Mouse (Mus musculus) forebrain, embryonic 11.5 days (tissue): ENCODE results near the gene Camk1. TPM values are rescaled to one million over a fixed set of nuclear protein-coding genes. Genes with fewer than 3 reads are reported as not detected.
A peak's percentile ranks its signal among the peaks of the same experiment; 100 is the strongest.

Source experiments
- ATAC-seq: fragments of 200-750 bp; cut with Nextera tagmentation; replicated peaks from 2 replicates; pipeline ENCODE4 v1.8.0; 2017; ENCODE audit warnings: moderate TSS enrichment; ENCODE audit not compliant: low FRiP score
- DNase-seq: peaks from one replicate; pipeline ENCODE4 v3.0.0-alpha.2; 2017; ENCODE audit warnings: low spot score
- H3K27ac ChIP-seq: fragments of 300-500 bp; sonication (generic); 2 replicates; pipeline ENCODE4 v1.5.1; 2014; ENCODE audit warnings: low read depth, low read length
- H3K27me3 ChIP-seq: fragments of 300-500 bp; sonication (generic); 2 replicates; pipeline ENCODE4 v1.6.1; 2014; ENCODE audit warnings: mild to moderate bottlenecking, low read length, mixed read lengths; ENCODE audit not compliant: control insufficient read depth, insufficient read depth
- H3K36me3 ChIP-seq: fragments of 300-500 bp; sonication (generic); 2 replicates; pipeline ENCODE4 v1.6.1; 2014; ENCODE audit warnings: mild to moderate bottlenecking, low read length, moderate library complexity, mixed read lengths; ENCODE audit not compliant: control insufficient read depth, insufficient read depth
- H3K4me1 ChIP-seq: fragments of 300-500 bp; sonication (generic); replicated peaks from 2 replicates; pipeline ENCODE4 v1.6.1; 2014; ENCODE audit warnings: low read length, mixed read lengths; ENCODE audit not compliant: control insufficient read depth, insufficient read depth
- H3K4me2 ChIP-seq: fragments of 300-500 bp; sonication (generic); 2 replicates; pipeline ENCODE4 v1.6.1; 2014; ENCODE audit warnings: low read depth, mild to moderate bottlenecking, low read length, moderate library complexity, mixed read lengths; ENCODE audit not compliant: severe bottlenecking
- H3K4me3 ChIP-seq: fragments of 300-500 bp; sonication (generic); 2 replicates; pipeline ENCODE4 v1.5.1; 2014; ENCODE audit warnings: low read depth, low read length
- H3K9ac ChIP-seq: fragments of 300-500 bp; sonication (generic); 2 replicates; pipeline ENCODE4 v1.6.1; 2014; ENCODE audit warnings: low read length
- H3K9me3 ChIP-seq: fragments of 300-500 bp; sonication (generic); 2 replicates; pipeline ENCODE4 v1.6.1; 2016; ENCODE audit warnings: low read length, mixed read lengths; ENCODE audit not compliant: control insufficient read depth
- WGBS: fragments of 180-500 bp; shearing (Covaris S2); extraction: QIAGEN DNeasy Blood & Tissue Kit; methylation state at CpG from one replicate; pipeline ENCODE4 v1.1.7; 2014; 5-methylcytosine and 5-hydroxymethylcytosine counted together
- polyA plus RNA-seq: library from polyadenylated mRNA; unstranded; fragments of >200 nt; fragmentation: Nextera tagmentation; extraction: Ambion mirVana; gene quantifications from 2 replicates; pipeline ENCODE4 v1.2.1, GENCODE M21; 2014

Gene Camk1
- polyA plus RNA-seq, 1 experiment from 2014 or later: 47.8 TPM

DNA sequence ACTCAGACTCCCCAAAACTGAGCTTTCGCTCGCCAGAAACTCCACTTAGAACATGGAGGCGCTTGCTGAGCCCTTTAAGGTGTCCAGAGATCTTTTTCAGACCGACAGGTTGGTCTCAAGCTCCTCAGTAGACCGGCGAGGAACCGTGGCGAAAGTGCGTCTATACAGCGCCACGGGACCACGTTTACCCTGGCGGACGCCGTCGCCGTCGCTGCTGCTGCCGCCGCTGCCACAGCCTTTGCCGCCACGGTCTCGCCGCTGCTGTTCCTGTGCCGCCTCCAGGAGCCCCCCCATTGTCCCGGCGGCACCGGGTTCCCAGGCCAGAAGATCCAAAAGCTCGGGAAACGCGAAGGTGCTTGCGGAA lies 36.8 kb downstream of the Camk1 start, which contains the start of gene Brpf1:
Gene Brpf1, plus strand, starts transcription at position 152 of the 364 bp plus-strand sequence.
- Histone ChIP-seq H3K4me1 (peaks cover 6% of the 10 kb centered on the region; the same call in 1 of the 2 replicates), H3K9me3 (no peaks in the 10 kb centered on the region), H3K27me3 (no peaks in the 10 kb centered on the region), H3K4me3 (peak within 1 kb of the TSS; percentile 98), H3K9ac (peak within 1 kb of the TSS; percentile 94), H3K27ac (peak within 1 kb of the TSS; percentile 97), H3K36me3 (no peaks in the 10 kb centered on the region; the same call in 1 of the 2 replicates), H3K4me2 (peak within 1 kb of the TSS; percentile 99)
- DNase-seq (peak; percentile 89), ATAC-seq (peak; percentile 69)
- under 1% methylated on average over 32 of the region's 32 CpGs for WGBS

DNA sequence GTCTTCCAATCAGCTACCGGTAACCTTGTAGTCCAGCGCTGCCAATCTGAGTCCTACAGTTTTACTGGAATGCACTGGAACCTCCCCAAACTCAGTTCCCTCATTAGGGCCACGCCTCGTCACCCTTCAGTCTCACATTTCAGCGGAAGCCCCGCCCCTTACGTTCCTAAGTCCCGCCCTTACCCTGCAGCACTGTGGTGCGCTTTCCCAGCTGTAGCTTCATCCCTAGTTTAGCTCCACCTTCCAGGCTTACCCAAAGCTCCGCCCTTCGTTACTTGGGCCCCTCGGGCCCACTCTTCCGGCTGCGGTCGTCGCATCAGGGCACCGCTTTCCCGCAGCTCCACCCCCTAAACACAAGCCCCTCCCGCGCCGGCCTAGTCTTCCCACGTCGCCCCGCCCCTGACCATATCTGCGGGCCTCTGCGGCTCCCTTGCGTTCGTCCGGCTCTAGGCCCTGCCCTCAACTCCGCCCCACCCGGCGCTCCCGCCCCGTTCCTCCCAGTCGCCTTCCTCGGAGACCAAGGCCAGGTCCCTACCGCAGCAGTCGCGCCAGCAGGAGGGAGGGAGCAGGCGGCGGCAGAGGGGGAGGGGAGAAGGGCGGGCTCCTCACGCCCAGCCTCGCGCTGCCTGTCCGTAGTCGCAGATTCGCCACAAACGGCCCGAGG lies 37.3 kb downstream of the Camk1 start:
- no peaks in the 10 kb centered on the region for H3K9me3 ChIP-seq
- H3K27ac ChIP-seq: peak overlapping the region; percentile 97
- peak overlapping the region; percentile 98 for H3K4me3 ChIP-seq
- peak; percentile 98 for ATAC-seq
- H3K36me3 ChIP-seq: no peaks in the 10 kb centered on the region; the same call in 1 of the 2 replicates
- peak overlapping the region; percentile 94 for H3K9ac ChIP-seq
- peaks cover 6% of the 10 kb centered on the region; the same call in 1 of the 2 replicates for H3K4me1 ChIP-seq
- no peaks in the 10 kb centered on the region for H3K27me3 ChIP-seq
- H3K4me2 ChIP-seq: peak overlapping the region; percentile 99
- DNase-seq: peak; percentile 100
- under 1% methylated on average over 50 of the region's 50 CpGs for WGBS

DNA sequence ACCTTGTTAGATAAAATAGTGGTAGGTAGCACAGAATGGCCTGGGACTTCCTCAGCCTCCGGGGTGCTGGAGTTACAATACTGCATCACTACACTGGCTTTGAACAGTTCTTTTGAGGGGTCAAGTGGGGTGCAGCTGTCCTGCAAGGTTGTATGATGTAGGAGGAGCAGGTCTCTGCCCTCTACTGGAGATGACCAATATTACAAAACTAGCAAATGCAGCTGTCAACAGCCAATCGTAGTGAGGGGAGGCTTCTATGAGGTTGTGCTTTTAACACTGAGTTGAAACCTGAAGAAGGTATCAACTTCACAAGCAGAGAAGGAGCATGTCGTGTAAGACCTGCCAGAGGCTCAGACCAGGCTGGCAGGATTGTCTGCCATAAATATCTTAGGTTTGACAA lies 41.5 kb downstream of the Camk1 start:
- Histone ChIP-seq H3K9ac (no peak overlapping the region), H3K27ac (no peak overlapping the region), H3K4me1 (no peaks in the 10 kb centered on the region; the same call in 1 of the 2 replicates), H3K9me3 (no peaks in the 10 kb centered on the region), H3K4me2 (no peak overlapping the region), H3K27me3 (no peaks in the 10 kb centered on the region), H3K4me3 (no peak overlapping the region), H3K36me3 (no peaks in the 10 kb centered on the region)
- DNase-seq: no peak
- ATAC-seq: no peak
- WGBS: 24% methylated on average over 3 of the region's 3 CpGs

DNA sequence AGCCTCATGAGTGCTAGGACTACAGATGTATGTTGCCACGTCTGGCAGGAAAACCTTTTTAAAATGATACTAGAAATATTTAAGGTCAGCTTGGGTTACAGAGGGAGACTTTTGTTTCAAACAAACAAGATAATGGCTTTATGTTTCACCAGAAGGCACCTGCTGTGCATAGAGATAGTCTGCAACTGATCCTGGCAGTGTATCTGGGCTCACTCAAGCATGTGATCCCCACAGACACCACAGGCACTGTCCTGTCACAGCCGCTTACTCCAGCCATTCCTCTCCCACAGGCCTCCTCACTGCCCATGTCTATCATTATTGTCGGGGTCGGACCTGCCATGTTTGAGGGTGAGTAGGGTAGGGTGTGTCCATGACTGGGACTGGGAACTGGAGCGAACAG lies 42.4 kb downstream of the Camk1 start:
- no peak overlapping the region for H3K4me2 ChIP-seq
- no peak overlapping the region for H3K4me3 ChIP-seq
- no peaks in the 10 kb centered on the region for H3K27me3 ChIP-seq
- no peak overlapping the region for H3K9ac ChIP-seq
- 76% methylated on average over 5 of the region's 5 CpGs for WGBS
- DNase-seq (no peak), ATAC-seq (no peak)
- no peaks in the 10 kb centered on the region for H3K36me3 ChIP-seq
- H3K27ac ChIP-seq: no peak overlapping the region
- no peaks in the 10 kb centered on the region for H3K9me3 ChIP-seq
- H3K4me1 ChIP-seq: no peaks in the 10 kb centered on the region; the same call in 1 of the 2 replicates

DNA sequence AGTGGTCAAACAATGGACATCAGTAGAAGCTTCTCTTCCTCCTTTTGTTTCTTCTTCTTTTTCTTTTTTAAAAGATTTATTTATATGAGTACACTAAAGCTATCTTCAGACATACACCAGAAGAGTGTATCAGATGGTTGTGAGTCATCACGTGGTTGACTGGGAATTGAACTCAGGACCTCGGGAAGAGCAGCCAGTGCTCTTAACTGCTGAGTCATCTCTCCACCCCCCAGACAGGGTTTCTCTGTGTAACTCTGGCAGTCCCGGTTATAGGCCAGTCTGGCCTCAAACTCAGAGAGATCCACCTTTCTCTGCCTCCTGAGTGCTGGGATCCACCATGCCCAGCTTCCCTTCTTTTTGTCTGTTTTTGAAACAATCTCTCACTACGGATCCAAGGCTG lies 47.1 kb downstream of the Camk1 start:
- no peak for DNase-seq
- Histone ChIP-seq H3K4me3 (no peak overlapping the region), H3K9me3 (no peaks in the 10 kb centered on the region), H3K27ac (no peak overlapping the region), H3K36me3 (no peaks in the 10 kb centered on the region), H3K4me2 (no peak overlapping the region), H3K4me1 (no peaks in the 10 kb centered on the region), H3K27me3 (no peaks in the 10 kb centered on the region), H3K9ac (no peak overlapping the region)
- 75% methylated on average over 4 of the region's 4 CpGs for WGBS
- no peak for ATAC-seq

DNA sequence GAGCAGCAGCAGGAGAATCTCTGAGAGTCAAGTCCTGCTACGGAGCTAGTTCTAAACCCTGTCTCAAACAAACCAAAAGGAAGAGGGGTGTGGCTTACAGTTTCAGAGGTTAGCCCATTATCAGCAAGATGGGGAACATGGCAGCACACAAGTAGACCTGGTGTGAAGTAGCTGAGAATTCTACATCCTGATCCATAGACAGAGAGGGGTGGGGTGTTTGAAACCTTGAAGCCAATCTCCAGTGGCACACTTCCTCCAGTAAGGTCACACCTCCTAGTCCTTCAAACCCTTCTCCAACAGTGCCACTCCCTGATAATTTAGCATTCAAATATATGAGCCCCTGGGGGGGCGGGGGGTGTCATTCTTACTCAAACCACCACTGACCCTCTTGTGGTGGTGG lies 47.7 kb downstream of the Camk1 start:
- WGBS: 72% methylated on average over 2 of the region's 2 CpGs
- Histone ChIP-seq H3K4me2 (no peak overlapping the region), H3K9ac (no peak overlapping the region), H3K27me3 (no peaks in the 10 kb centered on the region), H3K4me3 (no peak overlapping the region), H3K9me3 (no peaks in the 10 kb centered on the region), H3K27ac (no peak overlapping the region), H3K36me3 (no peaks in the 10 kb centered on the region), H3K4me1 (no peaks in the 10 kb centered on the region)
- DNase-seq: no peak
- ATAC-seq: no peak

DNA sequence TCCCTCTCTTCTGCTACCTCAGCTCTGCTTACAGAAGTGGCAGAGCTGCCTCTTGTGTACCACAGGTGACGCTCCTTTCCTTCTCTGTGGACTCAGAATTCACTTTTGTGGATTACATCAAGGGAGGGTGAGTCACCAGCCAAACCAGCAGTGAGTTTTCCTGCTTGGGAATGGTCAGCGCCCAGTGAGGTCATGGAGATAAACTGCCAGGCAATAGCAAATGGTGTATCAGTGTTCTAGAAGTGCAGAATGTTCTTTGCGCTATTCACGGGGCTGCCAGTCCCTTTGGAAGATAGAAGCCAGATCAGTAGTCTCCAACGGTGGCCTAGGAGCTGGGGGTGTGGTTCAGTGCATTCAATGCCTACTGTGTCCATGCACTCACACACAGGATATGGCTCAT lies 50.8 kb downstream of the Camk1 start:
- DNase-seq: no peak
- no peaks in the 10 kb centered on the region for H3K27me3 ChIP-seq
- no peaks in the 10 kb centered on the region for H3K4me1 ChIP-seq
- no peak overlapping the region for H3K4me3 ChIP-seq
- no peak for ATAC-seq
- no peak overlapping the region for H3K27ac ChIP-seq
- H3K36me3 ChIP-seq: no peaks in the 10 kb centered on the region
- H3K9ac ChIP-seq: no peak overlapping the region
- WGBS: 75% methylated on average over 5 of the region's 5 CpGs
- no peak overlapping the region for H3K4me2 ChIP-seq
- H3K9me3 ChIP-seq: no peaks in the 10 kb centered on the region

DNA sequence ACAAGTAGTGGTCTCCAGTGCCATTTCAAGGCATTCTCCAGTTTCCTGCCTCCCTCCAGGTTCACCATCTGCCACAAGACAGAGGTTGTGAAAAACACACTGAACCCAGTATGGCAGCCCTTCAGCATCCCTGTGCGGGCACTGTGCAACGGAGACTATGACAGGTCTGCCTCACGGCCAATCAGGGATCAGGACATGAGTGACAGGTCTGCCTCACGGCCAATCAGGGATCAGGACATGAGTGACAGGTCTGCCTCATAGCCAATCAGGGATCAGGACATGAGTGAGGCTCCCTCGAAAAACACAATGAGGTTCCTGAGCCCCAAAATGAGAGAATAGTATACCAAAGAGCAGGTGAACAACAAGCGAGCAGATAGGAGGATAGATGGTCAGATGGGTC lies 53.4 kb downstream of the Camk1 start:
- no peak for ATAC-seq
- 76% methylated on average over 6 of the region's 6 CpGs for WGBS

DNA sequence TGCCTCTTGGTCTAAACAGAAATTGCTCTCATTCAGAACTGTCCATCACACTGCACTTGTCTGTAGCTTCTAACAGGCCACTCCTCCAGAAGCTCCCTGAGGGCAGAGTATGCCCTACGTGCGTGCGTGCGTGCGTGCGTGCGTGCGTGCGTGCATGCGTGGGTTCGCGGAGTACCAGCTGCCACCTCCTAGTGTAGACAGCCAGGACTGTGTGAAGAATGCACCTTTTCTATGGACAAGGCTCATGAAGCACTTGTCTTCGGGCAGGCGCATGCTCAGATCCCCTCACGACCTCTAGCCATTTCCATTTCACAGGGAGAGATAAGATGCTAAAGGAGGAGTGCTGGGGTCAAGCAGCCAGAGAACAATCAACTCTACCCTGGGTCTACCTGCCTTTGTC lies 54.4 kb downstream of the Camk1 start:
- Histone ChIP-seq H3K4me3 (no peak overlapping the region), H3K9ac (no peak overlapping the region), H3K9me3 (no peaks in the 10 kb centered on the region), H3K36me3 (no peaks in the 10 kb centered on the region), H3K4me1 (no peaks in the 10 kb centered on the region), H3K27me3 (peaks cover 3% of the 10 kb centered on the region; the same call in 1 of the 2 replicates), H3K27ac (no peak overlapping the region), H3K4me2 (no peak overlapping the region)
- ATAC-seq (no peak), DNase-seq (no peak)
- 94% methylated on average over 15 of the region's 15 CpGs for WGBS

More for the DNA sequence above, 53.4 kb downstream of the Camk1 start:
- DNase-seq: no peak
- no peak overlapping the region for H3K4me3 ChIP-seq
- H3K9me3 ChIP-seq: no peaks in the 10 kb centered on the region
- H3K27me3 ChIP-seq: no peaks in the 10 kb centered on the region
- H3K36me3 ChIP-seq: no peaks in the 10 kb centered on the region
- no peak overlapping the region for H3K4me2 ChIP-seq
- no peak overlapping the region for H3K27ac ChIP-seq
- H3K9ac ChIP-seq: no peak overlapping the region
- H3K4me1 ChIP-seq: no peaks in the 10 kb centered on the region
